Mouse (Mus musculus) urinary bladder, postnatal 14 days (tissue): ENCODE measurements at regions not wholly inside any gene's neighbourhood (a gene's known extent, or its start where the extent isn't known, plus 50 kb on each side); places are given as distances from the start of the nearest gene placed in this dataset.

Experiments
- DNase-seq: peaks from one replicate; pipeline ENCODE4 v3.0.0; 2021; ENCODE audit warnings: low spot score

DNA sequence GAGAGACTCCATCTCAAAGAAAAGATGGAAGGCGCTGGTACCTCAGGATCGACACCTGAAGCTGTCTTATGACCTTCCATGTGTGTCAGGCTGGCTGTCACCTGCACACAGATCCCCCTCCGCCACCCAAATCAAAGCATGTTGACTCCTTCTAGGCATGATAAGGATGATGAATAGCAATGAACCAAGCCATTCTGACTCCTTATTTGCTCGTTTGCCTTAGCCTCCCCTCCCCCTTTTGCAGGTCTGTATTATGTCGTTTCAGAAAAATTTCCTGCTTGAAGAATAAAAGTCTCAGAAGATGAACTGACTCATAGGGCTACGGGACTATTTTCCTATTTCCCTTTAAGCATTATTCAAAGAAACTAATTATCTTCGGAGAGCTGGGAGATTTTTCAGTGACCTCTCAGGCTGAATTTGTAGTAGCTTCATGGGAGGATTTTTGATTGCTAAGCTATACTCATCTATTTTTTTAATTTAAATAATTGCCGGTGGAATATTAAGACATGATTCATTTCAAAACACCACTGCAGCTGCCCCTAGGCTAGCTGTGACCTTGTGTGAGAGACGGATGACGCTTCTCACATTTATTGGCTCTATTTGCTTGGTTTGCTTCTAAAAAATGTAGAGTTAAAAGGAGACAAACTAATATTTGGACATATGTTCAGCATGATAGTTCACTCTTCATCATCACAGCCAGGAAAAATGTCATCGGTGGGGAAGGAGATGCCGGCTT, 72.4 kb upstream of the Zc3h12c start:
- no peak for DNase-seq

- no peak for DNase-seq
Measured at GRCm38 (mm10) chr9:52234775-52235174, 66.4 kb upstream of the Zc3h12c start.

GRCm38 (mm10) chr9:52229589-52229988, 61.2 kb upstream of the Zc3h12c start:
- no peak for DNase-seq

DNA sequence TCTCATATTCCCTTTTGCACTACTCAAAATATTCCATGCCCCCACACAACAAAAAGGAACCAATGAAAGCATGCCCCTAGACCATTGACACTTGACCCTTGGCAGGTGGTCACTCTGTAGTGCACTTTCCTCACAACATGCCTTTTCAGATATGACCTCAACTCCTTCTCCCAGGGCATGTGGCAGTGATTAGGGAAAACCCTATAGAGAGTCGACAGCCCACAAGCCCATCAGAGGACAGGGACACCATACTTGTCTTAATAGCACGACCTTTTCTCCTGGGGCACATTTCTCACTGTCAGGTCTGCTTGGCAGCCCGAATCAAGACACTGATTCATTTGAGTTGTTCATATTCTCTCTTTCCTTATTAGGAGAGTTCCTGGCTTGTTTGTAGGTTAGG, 57.3 kb upstream of the Zc3h12c start:
- DNase-seq = no peak

- DNase-seq = no peak
Measured at GRCm38 (mm10) chr9:52223509-52224113, 55.2 kb upstream of the Zc3h12c start.
